Mouse (Mus musculus): ENCODE data around the gene Olfr826. TPM values are rescaled to one million over a fixed set of nuclear protein-coding genes. Genes with fewer than 3 reads are reported as not detected.

Gene Olfr826
- total RNA-seq (2014; rRNA removed) (not detected in 2 replicates), polyA plus RNA-seq (2015; fragmentation: Nextera tagmentation; extraction: Ambion mirVana) (not detected in 2 replicates)

- Histone ChIP-seq H3K4me1 (ENCODE audit: insufficient read depth) (no peaks in the 10 kb centered on the region), H3K9ac (no peak within 1 kb of the TSS), H3K4me2 (ENCODE audit: low read depth) (no peak within 1 kb of the TSS), H3K27me3 (ENCODE audit: insufficient read depth, low read length) (no peaks in the 10 kb centered on the region), H3K9me3 (ENCODE audit: low read length) (no peaks in the 10 kb centered on the region), H3K36me3 (ENCODE audit: insufficient read depth) (no peaks in the 10 kb centered on the region), H3K4me3 (ENCODE audit: low read depth, low read length) (no peak within 1 kb of the TSS), H3K27ac (ENCODE audit: low read depth, low read length) (no peak within 1 kb of the TSS)
- WGBS: 82% methylated on average over 1 of the region's 1 CpGs
- no peak for DNase-seq
- no peak for TF ChIP-seq CTCF (IDR thresholded peaks at IDR 0.05; ENCODE audit: low read depth)
- ATAC-seq: no peak
Observed at GRCm38 (mm10) chr10:130184086-130184485, at the start of gene Olfr826. TSS of gene Olfr826 (minus strand) at chr10:130184186.

GRCm38 (mm10) chr10:130232117-130232516, 48.1 kb upstream of the Olfr826 start:
- DNase-seq (no peak), ATAC-seq (no peak)
- H3K4me3 ChIP-seq (ENCODE audit: low read depth, low read length): no peak overlapping the region
- H3K9me3 ChIP-seq (ENCODE audit: low read length): no peaks in the 10 kb centered on the region
- H3K27me3 ChIP-seq (ENCODE audit: insufficient read depth, low read length): no peaks in the 10 kb centered on the region
- H3K36me3 ChIP-seq (ENCODE audit: insufficient read depth): no peaks in the 10 kb centered on the region
- H3K4me1 ChIP-seq (ENCODE audit: insufficient read depth): no peaks in the 10 kb centered on the region
- H3K27ac ChIP-seq (ENCODE audit: low read depth, low read length): no peak overlapping the region
- TF ChIP-seq CTCF (IDR thresholded peaks at IDR 0.05; ENCODE audit: low read depth): no peak
- no peak overlapping the region for H3K4me2 ChIP-seq (ENCODE audit: low read depth)
- 87% methylated on average over 1 of the region's 1 CpGs for WGBS
- no peak overlapping the region for H3K9ac ChIP-seq

- DNase-seq (no peak), ATAC-seq (no peak)
- Histone ChIP-seq H3K4me1 (ENCODE audit: insufficient read depth) (no peaks in the 10 kb centered on the region), H3K36me3 (ENCODE audit: insufficient read depth) (no peaks in the 10 kb centered on the region), H3K4me2 (ENCODE audit: low read depth) (no peak overlapping the region), H3K9me3 (ENCODE audit: low read length) (no peaks in the 10 kb centered on the region), H3K9ac (no peak overlapping the region), H3K27me3 (ENCODE audit: insufficient read depth, low read length) (no peaks in the 10 kb centered on the region), H3K4me3 (ENCODE audit: low read depth, low read length) (no peak overlapping the region), H3K27ac (ENCODE audit: low read depth, low read length) (no peak overlapping the region)
- 93% methylated on average over 5 of the region's 5 CpGs for WGBS
- TF ChIP-seq CTCF (IDR thresholded peaks at IDR 0.05; ENCODE audit: low read depth): 0 out of 2 replicates have a peak, but pooled peaks have one; percentile 1
Observed at GRCm38 (mm10) chr10:130229584-130229983, 45.6 kb upstream of the Olfr826 start.

GRCm38 (mm10) chr10:130228246-130228645, 44.3 kb upstream of the Olfr826 start:
- H3K27ac ChIP-seq (ENCODE audit: low read depth, low read length): no peak overlapping the region
- 3% methylated on average over 1 of the region's 1 CpGs for WGBS

GRCm38 (mm10) chr10:130225034-130225433, 41.0 kb upstream of the Olfr826 start:
- H3K4me2 ChIP-seq (ENCODE audit: low read depth): no peak overlapping the region
- WGBS: 74% methylated on average over 3 of the region's 3 CpGs
- H3K27ac ChIP-seq (ENCODE audit: low read depth, low read length): no peak overlapping the region
- no peak for ATAC-seq
- no peaks in the 10 kb centered on the region for H3K36me3 ChIP-seq (ENCODE audit: insufficient read depth)
- H3K4me3 ChIP-seq (ENCODE audit: low read depth, low read length): no peak overlapping the region
- no peak for DNase-seq
- H3K9me3 ChIP-seq (ENCODE audit: low read length): no peaks in the 10 kb centered on the region
- no peaks in the 10 kb centered on the region for H3K27me3 ChIP-seq (ENCODE audit: insufficient read depth, low read length)
- H3K4me1 ChIP-seq (ENCODE audit: insufficient read depth): no peaks in the 10 kb centered on the region
- no peak for TF ChIP-seq CTCF (IDR thresholded peaks at IDR 0.05; ENCODE audit: low read depth)
- H3K9ac ChIP-seq: no peak overlapping the region

More at GRCm38 (mm10) chr10:130228246-130228645, 44.3 kb upstream of the Olfr826 start:
- Histone ChIP-seq H3K9ac (no peak overlapping the region), H3K4me1 (ENCODE audit: insufficient read depth) (no peaks in the 10 kb centered on the region), H3K36me3 (ENCODE audit: insufficient read depth) (no peaks in the 10 kb centered on the region), H3K4me3 (ENCODE audit: low read depth, low read length) (no peak overlapping the region), H3K9me3 (ENCODE audit: low read length) (no peaks in the 10 kb centered on the region), H3K27me3 (ENCODE audit: insufficient read depth, low read length) (no peaks in the 10 kb centered on the region), H3K4me2 (ENCODE audit: low read depth) (no peak overlapping the region)
- peak; percentile 86 for DNase-seq
- ATAC-seq: peak; percentile 97
- TF ChIP-seq CTCF (IDR thresholded peaks at IDR 0.05; ENCODE audit: low read depth): peak; percentile 92

- no peak within 1 kb of the TSS for H3K4me2 ChIP-seq (ENCODE audit: low read depth)
Observed at GRCm38 (mm10) chr10:130214303-130214702, 30.3 kb upstream of the Olfr826 start, which contains the start of gene Olfr827. TSS of gene Olfr827 (minus strand) at chr10:130214403.

GRCm38 (mm10) chr10:130166666-130167065, 17.3 kb downstream of the Olfr826 start, which contains the start of gene Olfr825:
TSS of gene Olfr825 (minus strand) at chr10:130166766.
- Histone ChIP-seq H3K9me3 (ENCODE audit: low read length) (no peaks in the 10 kb centered on the region), H3K4me2 (ENCODE audit: low read depth) (no peak within 1 kb of the TSS), H3K27me3 (ENCODE audit: insufficient read depth, low read length) (no peaks in the 10 kb centered on the region), H3K4me1 (ENCODE audit: insufficient read depth) (no peaks in the 10 kb centered on the region), H3K4me3 (ENCODE audit: low read depth, low read length) (no peak within 1 kb of the TSS), H3K27ac (ENCODE audit: low read depth, low read length) (no peak within 1 kb of the TSS), H3K9ac (no peak within 1 kb of the TSS), H3K36me3 (ENCODE audit: insufficient read depth) (no peaks in the 10 kb centered on the region)
- no peak for DNase-seq
- ATAC-seq: no peak
- TF ChIP-seq CTCF (IDR thresholded peaks at IDR 0.05; ENCODE audit: low read depth): no peak

More at GRCm38 (mm10) chr10:130214303-130214702, 30.3 kb upstream of the Olfr826 start, which contains the start of gene Olfr827:
- DNase-seq (no peak), ATAC-seq (no peak)
- Histone ChIP-seq H3K9me3 (ENCODE audit: low read length) (no peaks in the 10 kb centered on the region), H3K36me3 (ENCODE audit: insufficient read depth) (no peaks in the 10 kb centered on the region), H3K4me3 (ENCODE audit: low read depth, low read length) (no peak within 1 kb of the TSS), H3K4me1 (ENCODE audit: insufficient read depth) (no peaks in the 10 kb centered on the region), H3K27ac (ENCODE audit: low read depth, low read length) (no peak within 1 kb of the TSS), H3K27me3 (ENCODE audit: insufficient read depth, low read length) (no peaks in the 10 kb centered on the region), H3K9ac (no peak within 1 kb of the TSS)
- no peak for TF ChIP-seq CTCF (IDR thresholded peaks at IDR 0.05; ENCODE audit: low read depth)
- 93% methylated on average over 1 of the region's 1 CpGs for WGBS

Data from forebrain, postnatal 0 days (tissue).